Comparison of ENCODE assay signal across 27 mouse cellular contexts in genomic region chr13:19474041-19474440, GRCm38 (mm10).
A peak's percentile ranks its signal among the peaks of the same experiment; 100 is the strongest.
DNase-seq lines count a peak whose midpoint lies in the region; ATAC-seq and TF ChIP-seq lines count a peak whose summit lies in the region.
"Had no signal": no experiment of that assay in that cellular context is flagged by ENCODE, and none has a peak within 500 bp of the region (broad histone marks: within the 10 kb centered on the region; RNA-seq: fewer than 3 reads in every experiment).

No protein-coding gene starts in this region.

- no peak for TF ChIP-seq CTCF in thymus, adult 2 months (IDR thresholded peaks at IDR 0.05; ENCODE audit: borderline replicate concordance, control insufficient read depth, extremely low read depth, insufficient read depth, low read length, poor library complexity)

- no peaks in the 10 kb centered on the region for H3K27me3 ChIP-seq in thymus, adult 2 months (ENCODE audit: control insufficient read depth, insufficient read depth, low read length)
- H3K27me3 ChIP-seq: forebrain, embryonic 13.5 days; heart, embryonic 12.5 days; limb, embryonic 12.5 days; liver, embryonic 15.5 days; lung, embryonic 15.5 days; neural tube, embryonic 12.5 days had no signal

- H3K4me3 ChIP-seq in thymus, adult 2 months (ENCODE audit: control insufficient read depth, insufficient read depth, low read length) = no peak overlapping the region
- H3K4me3 ChIP-seq: forebrain, embryonic 13.5 days; gastrocnemius, adult 2 months; heart, adult 2 months; heart, embryonic 12.5 days; hindbrain, embryonic 10.5 days; limb, embryonic 12.5 days; liver, embryonic 15.5 days; lung, embryonic 15.5 days; neural tube, embryonic 12.5 days had no signal

- intact Hi-C loops in heart, postnatal 14 days (cut with DNase I) = no loop called here

- WGBS in thymus, adult 2 months = 87% methylated on average over 10 of the region's 10 CpGs

- H3K4me1 ChIP-seq in thymus, adult 2 months (replicated peaks; ENCODE audit: control insufficient read depth, insufficient read depth, low read length) = no peaks in the 10 kb centered on the region
- H3K4me1 ChIP-seq: forebrain, embryonic 13.5 days; heart, embryonic 12.5 days; hindbrain, embryonic 10.5 days; limb, embryonic 12.5 days; liver, embryonic 15.5 days; lung, embryonic 15.5 days; neural tube, embryonic 12.5 days had no signal

- TF ChIP-seq POLR2A in thymus, adult 2 months (IDR thresholded peaks at IDR 0.05; ENCODE audit: control insufficient read depth, extremely low read depth, insufficient read depth, low read length, poor library complexity) = no peak

- ATAC-seq in frontal cortex, adult (ENCODE audit: low TSS enrichment) = peak; percentile 69
- peak; percentile 77 for ATAC-seq in activated CD4-positive, CD25-positive, alpha-beta regulatory T cell, adult 4 months
- ATAC-seq: forebrain, embryonic 13.5 days; hindbrain, embryonic 16.5 days; intestine, postnatal 0 days; midbrain, embryonic 16.5 days had no signal

- no peak overlapping the region; the same call in 1 of the 2 replicates for H3K27ac ChIP-seq in thymus, adult 2 months (ENCODE audit: control insufficient read depth, insufficient read depth, low read length)
- H3K27ac ChIP-seq: forebrain, embryonic 13.5 days; gastrocnemius, adult 2 months; heart, adult 2 months; hindbrain, embryonic 10.5 days; limb, embryonic 12.5 days; liver, embryonic 15.5 days; lung, embryonic 15.5 days; neural tube, embryonic 12.5 days had no signal

- no peaks in the 10 kb centered on the region for H3K36me3 ChIP-seq in thymus, adult 2 months (ENCODE audit: control insufficient read depth, insufficient read depth, low read length)
- H3K36me3 ChIP-seq: heart, embryonic 12.5 days; hindbrain, embryonic 10.5 days; limb, embryonic 12.5 days; liver, embryonic 15.5 days; lung, embryonic 15.5 days; neural tube, embryonic 12.5 days had no signal

- no peak for DNase-seq in frontal cortex, postnatal 14 days (ENCODE audit: low spot score in 2 of 2)
- DNase-seq in thymus, adult 2 months = peak; percentile 19
- peak; percentile 22 for DNase-seq in thymus, postnatal 4 days
- no peak for DNase-seq in lung, postnatal 14 days
- DNase-seq in heart, postnatal 14 days = no peak
- DNase-seq in ovary, postnatal 36 days (ENCODE audit: low spot score) = no peak
- DNase-seq: adrenal gland, adult 2 months; adrenal gland, postnatal 36 days; cerebellum, adult 2 months; cerebellum, postnatal 25 days; gastrocnemius, adult 2 months; heart, adult 2 months; kidney, adult 9 months; kidney, postnatal 10 days; lung, postnatal 36 days had no signal

Comparison
In these comparisons a context has a peak if more than half of its experiments do, and no peak if none do; other contexts are left out.
1. DNase-seq: peak in thymus, adult 2 months (single experiment) and thymus, postnatal 4 days (single experiment); none in frontal cortex, postnatal 14 days (0 of 2), lung, postnatal 14 days (single experiment), heart, postnatal 14 days (0 of 2) and ovary, postnatal 36 days (single experiment).